Mouse (Mus musculus) testis, adult 2 months (tissue): ENCODE results near the gene Rab11fip4. TPM values are rescaled to one million over a fixed set of nuclear protein-coding genes. Genes with fewer than 3 reads are reported as not detected.

Experiments
- H3K27ac ChIP-seq: fragments of 200-500 bp; 2 replicates; pipeline ENCODE4 v1.5.1; 2012; ENCODE audit warnings: low read depth, low read length; ENCODE audit not compliant: control insufficient read depth, insufficient read depth
- H3K27me3 ChIP-seq: fragments of 200-500 bp; 2 replicates; pipeline ENCODE4 v1.6.1; 2012; ENCODE audit warnings: mild to moderate bottlenecking, low read length, moderate library complexity; ENCODE audit not compliant: control insufficient read depth, insufficient read depth
- H3K36me3 ChIP-seq: fragments of 200-500 bp; 2 replicates; pipeline ENCODE4 v1.6.1; 2012; ENCODE audit warnings: mild to moderate bottlenecking, low read length; ENCODE audit not compliant: control insufficient read depth, insufficient read depth
- H3K4me1 ChIP-seq: fragments of 200-500 bp; 2 replicates; pipeline ENCODE4 v1.6.1; 2012; ENCODE audit warnings: low read length; ENCODE audit not compliant: control insufficient read depth, insufficient read depth
- H3K4me3 ChIP-seq: fragments of 200-500 bp; 2 replicates; pipeline ENCODE4 v1.5.1; 2012; ENCODE audit warnings: low read depth, mild to moderate bottlenecking, low read length, moderate library complexity, mixed read lengths; ENCODE audit not compliant: control insufficient read depth
- CTCF ChIP-seq: fragments of 200-500 bp; IDR thresholded peaks from 2 replicates; pipeline ENCODE4 v1.5.1; 2012; ENCODE audit warnings: low read depth, mild to moderate bottlenecking, inconsistent platforms, low read length, moderate library complexity; ENCODE audit not compliant: control insufficient read depth, insufficient read depth, insufficient replicate concordance
- POLR2A ChIP-seq: fragments of 200-500 bp; IDR thresholded peaks from 2 replicates; pipeline ENCODE4 v1.6.1; 2012; ENCODE audit warnings: low read depth, mild to moderate bottlenecking, inconsistent platforms, low read length, moderate library complexity; ENCODE audit not compliant: control insufficient read depth
- polyA plus RNA-seq: library from polyadenylated mRNA; depleted of rRNA; stranded (reverse); fragments of >200 nt; gene quantifications from 2 replicates; pipeline ENCODE4 v1.2.3, GENCODE M21; 2012; rRNA removed

Rab11fip4 gene
- polyA plus RNA-seq, 1 experiment: 12.1 TPM

GRCm38 (mm10) chr11:79737126-79737697, 146.2 kb downstream of the Rab11fip4 start:
- H3K27ac ChIP-seq: no peak overlapping the region

GRCm38 (mm10) chr11:79737865-79738502, 147.0 kb downstream of the Rab11fip4 start:
- no peak overlapping the region for H3K4me3 ChIP-seq
- TF ChIP-seq POLR2A (no peak), CTCF (no peak)
- H3K4me1 ChIP-seq: no peaks in the 10 kb centered on the region
- H3K27me3 ChIP-seq: no peaks in the 10 kb centered on the region
- H3K27ac ChIP-seq: no peak overlapping the region
- H3K36me3 ChIP-seq: no peaks in the 10 kb centered on the region

More at GRCm38 (mm10) chr11:79737126-79737697, 146.2 kb downstream of the Rab11fip4 start:
- Histone ChIP-seq H3K4me3 (no peak overlapping the region), H3K36me3 (no peaks in the 10 kb centered on the region), H3K4me1 (no peaks in the 10 kb centered on the region), H3K27me3 (no peaks in the 10 kb centered on the region)
- no peak for TF ChIP-seq CTCF
- no peak for TF ChIP-seq POLR2A

GRCm38 (mm10) chr11:79738725-79739558, 147.9 kb downstream of the Rab11fip4 start:
- Histone ChIP-seq H3K4me3 (no peak overlapping the region), H3K36me3 (no peaks in the 10 kb centered on the region), H3K4me1 (no peaks in the 10 kb centered on the region), H3K27me3 (no peaks in the 10 kb centered on the region), H3K27ac (no peak overlapping the region)
- no peak for TF ChIP-seq POLR2A
- no peak for TF ChIP-seq CTCF

DNA sequence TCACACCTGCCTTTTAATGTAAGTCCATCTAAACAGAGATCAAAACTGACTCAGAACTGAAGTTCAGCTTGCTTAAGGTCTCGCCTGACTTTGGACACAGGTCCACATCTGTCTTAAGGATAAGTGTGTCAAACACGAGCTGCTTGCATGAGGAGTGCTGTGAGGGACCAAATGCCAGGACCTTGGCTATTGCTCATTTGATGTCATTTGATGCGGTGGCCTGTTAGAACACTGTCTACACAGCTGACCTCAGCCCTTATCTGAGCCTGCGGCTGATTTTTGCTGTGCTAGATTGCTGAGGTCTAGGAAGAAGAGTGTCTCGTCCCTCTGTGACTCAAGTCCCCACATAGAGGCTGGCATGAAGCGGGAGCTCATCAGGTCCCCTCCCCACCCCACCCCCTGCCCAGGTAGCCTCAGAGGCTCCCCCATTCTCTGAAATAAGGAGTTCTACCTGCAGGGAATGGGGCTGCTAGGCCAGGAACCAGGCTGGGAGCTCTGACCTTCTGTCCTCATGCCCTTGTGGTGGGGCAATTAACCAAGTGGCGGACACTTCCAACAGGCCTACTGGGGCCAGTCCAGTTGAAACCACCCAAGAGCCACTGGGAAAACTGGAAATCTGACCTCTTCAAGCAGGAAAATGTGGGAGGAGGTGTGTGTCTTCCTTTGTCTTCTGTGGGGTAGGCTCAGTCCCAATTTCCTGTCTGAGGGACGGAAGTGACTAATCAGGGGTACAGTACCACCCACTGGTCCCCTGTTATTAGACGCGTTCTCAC, 149.9 kb downstream of the Rab11fip4 start:
- no peaks in the 10 kb centered on the region for H3K36me3 ChIP-seq
- TF ChIP-seq POLR2A (no peak), CTCF (no peak)
- no peak overlapping the region for H3K27ac ChIP-seq
- no peaks in the 10 kb centered on the region for H3K4me1 ChIP-seq
- no peak overlapping the region for H3K4me3 ChIP-seq
- H3K27me3 ChIP-seq: no peaks in the 10 kb centered on the region

GRCm38 (mm10) chr11:79746552-79747102, 155.6 kb downstream of the Rab11fip4 start:
- Histone ChIP-seq H3K4me3 (no peak overlapping the region), H3K27me3 (no peaks in the 10 kb centered on the region), H3K4me1 (peaks cover 12% of the 10 kb centered on the region), H3K36me3 (no peaks in the 10 kb centered on the region), H3K27ac (no peak overlapping the region)
- no peak for TF ChIP-seq CTCF
- no peak for TF ChIP-seq POLR2A

Other genes with a start within 250 kb of the Rab11fip4 start
- not detected in 2 replicates for gene Omg, start 87.1 kb upstream of the Rab11fip4 start, polyA plus RNA-seq
- 0.06 and 0.23 TPM in 2 replicates for gene Evi2b, start 67.5 kb upstream of the Rab11fip4 start, polyA plus RNA-seq
- not detected in 2 replicates for gene Evi2, start 60.6 kb upstream of the Rab11fip4 start, polyA plus RNA-seq
- 0.71 and 0.94 TPM in 2 replicates for gene Evi2a, start 60.6 kb upstream of the Rab11fip4 start, polyA plus RNA-seq